Mouse (Mus musculus) lung, embryonic 16.5 days (tissue): ENCODE results near the gene Slc5a4b. TPM values are rescaled to one million over a fixed set of nuclear protein-coding genes. Genes with fewer than 3 reads are reported as not detected.

Experiments used
- ATAC-seq: fragments of 200-750 bp; cut with Nextera tagmentation; 2 replicates; pipeline ENCODE4 v1.8.0; 2017; ENCODE audit warnings: low read depth, mild to moderate bottlenecking, moderate library complexity
- H3K27ac ChIP-seq: fragments of 300-500 bp; sonication (generic); 2 replicates; pipeline ENCODE4 v1.5.1; 2014; ENCODE audit warnings: mild to moderate bottlenecking, control low read depth, low read length
- H3K27me3 ChIP-seq: fragments of 300-500 bp; sonication (generic); 2 replicates; pipeline ENCODE4 v1.6.1; 2014; ENCODE audit warnings: low read depth, low read length, mixed read lengths; ENCODE audit not compliant: control insufficient read depth, insufficient read depth
- H3K36me3 ChIP-seq: fragments of 300-500 bp; sonication (generic); 2 replicates; pipeline ENCODE4 v1.6.1; 2014; ENCODE audit warnings: low read length; ENCODE audit not compliant: control insufficient read depth, insufficient read depth
- H3K4me1 ChIP-seq: fragments of 300-500 bp; sonication (generic); replicated peaks from 2 replicates; pipeline ENCODE4 v1.6.1; 2014; ENCODE audit warnings: low read length, mixed read lengths; ENCODE audit not compliant: control insufficient read depth, insufficient read depth
- H3K4me2 ChIP-seq: fragments of 300-500 bp; sonication (generic); 2 replicates; pipeline ENCODE4 v1.6.1; 2014; ENCODE audit warnings: low read depth, low read length, control low read depth
- H3K4me3 ChIP-seq: fragments of 300-500 bp; sonication (generic); 2 replicates; pipeline ENCODE4 v1.5.1; 2014; ENCODE audit warnings: mild to moderate bottlenecking, low read length, control low read depth
- H3K9ac ChIP-seq: fragments of 300-500 bp; sonication (generic); 2 replicates; pipeline ENCODE4 v1.6.1; 2014; ENCODE audit warnings: low read length, control low read depth
- H3K9me3 ChIP-seq: fragments of 300-500 bp; sonication (generic); 2 replicates; pipeline ENCODE4 v1.6.1; 2016; ENCODE audit warnings: low read length; ENCODE audit not compliant: control insufficient read depth
- WGBS: fragments of 180-500 bp; shearing (Covaris S2); extraction: QIAGEN DNeasy Blood & Tissue Kit; methylation state at CpG from one replicate; pipeline ENCODE4 v1.1.7; 2014; 5-methylcytosine and 5-hydroxymethylcytosine counted together
- microRNA-seq: library from miRNA; unstranded; fragments of <30 nt; microRNA quantifications from one replicate; pipeline ENCODE4, GENCODE M21; 2016
- polyA plus RNA-seq: library from polyadenylated mRNA; unstranded; fragments of >200 nt; fragmentation: Nextera tagmentation; extraction: Ambion mirVana; gene quantifications from 2 replicates; pipeline ENCODE4 v1.2.1, GENCODE M21; 2015

Slc5a4b gene
- polyA plus RNA-seq, 1 experiment from 2014 or later: not detected

- peaks cover 4% of the 10 kb centered on the region; the same call in 1 of the 2 replicates for H3K4me1 ChIP-seq
- no peaks in the 10 kb centered on the region for H3K27me3 ChIP-seq
- no peak for ATAC-seq
- no peaks in the 10 kb centered on the region for H3K36me3 ChIP-seq
- 89% methylated on average over 6 of the region's 6 CpGs for WGBS
- no peak overlapping the region for H3K4me2 ChIP-seq
- H3K9me3 ChIP-seq: no peaks in the 10 kb centered on the region; the same call in 1 of the 2 replicates
- H3K9ac ChIP-seq: no peak overlapping the region
- no peak overlapping the region for H3K4me3 ChIP-seq
- no peak overlapping the region for H3K27ac ChIP-seq
Observed at GRCm38 (mm10) chr10:76023921-76024320, 86.8 kb downstream of the Slc5a4b start.

- no peak overlapping the region for H3K4me3 ChIP-seq
- H3K4me2 ChIP-seq: no peak overlapping the region
- no peak overlapping the region for H3K9ac ChIP-seq
- no peaks in the 10 kb centered on the region for H3K36me3 ChIP-seq
- no peak for ATAC-seq
- H3K27ac ChIP-seq: no peak overlapping the region
- 30% methylated on average over 3 of the region's 3 CpGs for whole genome bisulfite sequencing
- H3K9me3 ChIP-seq: no peaks in the 10 kb centered on the region; the same call in 1 of the 2 replicates
- no peaks in the 10 kb centered on the region for H3K27me3 ChIP-seq
- H3K4me1 ChIP-seq: no peaks in the 10 kb centered on the region
Observed at GRCm38 (mm10) chr10:76021728-76022127, 89.0 kb downstream of the Slc5a4b start.

GRCm38 (mm10) chr10:76016886-76017285 is 93.9 kb downstream of the Slc5a4b start:
- Histone ChIP-seq H3K4me3 (no peak overlapping the region), H3K36me3 (no peaks in the 10 kb centered on the region), H3K9me3 (no peaks in the 10 kb centered on the region), H3K9ac (no peak overlapping the region), H3K27me3 (no peaks in the 10 kb centered on the region), H3K27ac (no peak overlapping the region), H3K4me1 (no peaks in the 10 kb centered on the region), H3K4me2 (no peak overlapping the region)
- 84% methylated on average over 3 of the region's 3 CpGs for WGBS
- ATAC-seq: no peak

GRCm38 (mm10) chr10:76012922-76013321 is 97.8 kb downstream of the Slc5a4b start:
- H3K27ac ChIP-seq: no peak overlapping the region
- H3K27me3 ChIP-seq: no peaks in the 10 kb centered on the region
- ATAC-seq: no peak
- no peaks in the 10 kb centered on the region for H3K4me1 ChIP-seq
- no peak overlapping the region for H3K4me2 ChIP-seq
- 70% methylated on average over 6 of the region's 6 CpGs for WGBS
- H3K9me3 ChIP-seq: no peaks in the 10 kb centered on the region
- H3K36me3 ChIP-seq: no peaks in the 10 kb centered on the region
- no peak overlapping the region for H3K9ac ChIP-seq
- no peak overlapping the region for H3K4me3 ChIP-seq

GRCm38 (mm10) chr10:76009812-76010211 is 100.9 kb downstream of the Slc5a4b start:
- Histone ChIP-seq H3K27ac (no peak overlapping the region), H3K4me2 (no peak overlapping the region), H3K4me1 (no peaks in the 10 kb centered on the region), H3K4me3 (no peak overlapping the region), H3K9ac (no peak overlapping the region), H3K9me3 (no peaks in the 10 kb centered on the region), H3K36me3 (no peaks in the 10 kb centered on the region), H3K27me3 (no peaks in the 10 kb centered on the region)
- ATAC-seq: no peak
- 63% methylated on average over 3 of the region's 3 CpGs for WGBS

Small RNA genes lying within 50 kb of the gene (microRNA-seq; reads per million reads assigned to microRNA genes)
- not detected for gene Mir6409

Other genes starting within 250 kb of the Slc5a4b start
- gene Derl3, start 217.5 kb downstream of the Slc5a4b start, polyA plus RNA-seq: 2.3 and 3.5 TPM in 2 replicates
- 191 and 197 TPM in 2 replicates for gene Smarcb1, start 189.3 kb downstream of the Slc5a4b start, polyA plus RNA-seq
- gene Chchd10, start 177.8 kb downstream of the Slc5a4b start, polyA plus RNA-seq: 68.7 and 70.0 TPM in 2 replicates
- gene Mmp11, start 174.5 kb downstream of the Slc5a4b start, polyA plus RNA-seq: 74.1 and 77.1 TPM in 2 replicates
- gene Gm867, start 170.3 kb downstream of the Slc5a4b start, polyA plus RNA-seq: 0.97 and 1.0 TPM in 2 replicates
- gene Vpreb3, start 167.9 kb downstream of the Slc5a4b start, polyA plus RNA-seq: 0.60 and 1.0 TPM in 2 replicates
- gene Gm5134, start 156.4 kb downstream of the Slc5a4b start, polyA plus RNA-seq: not detected in 2 replicates
- 18.6 TPM in 2 replicates for gene Zfp280b, start 78.3 kb downstream of the Slc5a4b start, polyA plus RNA-seq
- not detected in 2 replicates for gene Slc5a4a, start 36.5 kb upstream of the Slc5a4b start, polyA plus RNA-seq
- gene Prmt2, start 126.9 kb upstream of the Slc5a4b start, polyA plus RNA-seq: 51.1 and 56.6 TPM in 2 replicates
- gene S100b, start 142.9 kb upstream of the Slc5a4b start, polyA plus RNA-seq: 0.73 and 1.1 TPM in 2 replicates
- 12.5 and 12.9 TPM in 2 replicates for gene Dip2a, start 234.3 kb upstream of the Slc5a4b start, polyA plus RNA-seq